Mouse (Mus musculus) midbrain, postnatal 0 days (tissue): ENCODE data around the gene Hoxa6. TPM values are rescaled to one million over a fixed set of nuclear protein-coding genes. Genes with fewer than 3 reads are reported as not detected.

Experiments
- ATAC-seq: fragments of 200-750 bp; cut with Nextera tagmentation; 2 replicates; pipeline ENCODE4 v1.8.0; 2017; ENCODE audit warnings: moderate number of reproducible peaks, mild to moderate bottlenecking, moderate TSS enrichment, moderate library complexity; ENCODE audit not compliant: low FRiP score
- DNase-seq: peaks from one replicate; pipeline ENCODE4 v3.0.0-alpha.2; 2015; ENCODE audit warnings: low spot score
- H3K27ac ChIP-seq: fragments of 300-500 bp; sonication (generic); 2 replicates; pipeline ENCODE4 v1.5.1; 2014; ENCODE audit warnings: low read depth, mild to moderate bottlenecking, low read length, mixed read lengths
- H3K27me3 ChIP-seq: fragments of 300-500 bp; sonication (generic); 2 replicates; pipeline ENCODE4 v1.6.1; 2014; ENCODE audit warnings: low read length, control low read depth, mixed read lengths; ENCODE audit not compliant: insufficient read depth
- H3K36me3 ChIP-seq: fragments of 300-500 bp; sonication (generic); 2 replicates; pipeline ENCODE4 v1.6.1; 2014; ENCODE audit warnings: low read length, control low read depth, mixed read lengths; ENCODE audit not compliant: insufficient read depth
- H3K4me1 ChIP-seq: fragments of 300-500 bp; sonication (generic); 2 replicates; pipeline ENCODE4 v1.6.1; 2014; ENCODE audit warnings: mild to moderate bottlenecking, control low read depth, antibody characterized with exemption, low read length, mixed read lengths; ENCODE audit not compliant: insufficient read depth
- H3K4me2 ChIP-seq: fragments of 300-500 bp; sonication (generic); 2 replicates; pipeline ENCODE4 v1.6.1; 2014; ENCODE audit warnings: low read depth, mild to moderate bottlenecking, low read length, mixed read lengths; ENCODE audit not compliant: poor library complexity, severe bottlenecking
- H3K4me3 ChIP-seq: fragments of 300-500 bp; sonication (generic); 2 replicates; pipeline ENCODE4 v1.5.1; 2014; ENCODE audit warnings: low read depth, mild to moderate bottlenecking, low read length, moderate library complexity
- H3K9ac ChIP-seq: fragments of 300-500 bp; sonication (generic); replicated peaks from 2 replicates; pipeline ENCODE4 v1.6.1; 2014; ENCODE audit warnings: mild to moderate bottlenecking, low read length, moderate library complexity, mixed read lengths; ENCODE audit not compliant: poor library complexity, severe bottlenecking
- H3K9me3 ChIP-seq: fragments of 300-500 bp; sonication (generic); 2 replicates; pipeline ENCODE4 v1.6.1; 2016; ENCODE audit warnings: low read length, control low read depth
- CTCF ChIP-seq: IDR thresholded peaks from 2 replicates; pipeline ENCODE4 v1.5.1; 2016; ENCODE audit warnings: antibody characterized with exemption, mild to moderate bottlenecking
- WGBS: fragments of 180-500 bp; shearing (Covaris S2); extraction: QIAGEN DNeasy Blood & Tissue Kit; methylation state at CpG from one replicate; pipeline ENCODE4 v1.1.7; 2014; 5-methylcytosine and 5-hydroxymethylcytosine counted together
- polyA plus RNA-seq: library from polyadenylated mRNA; unstranded; fragments of >200 nt; fragmentation: Nextera tagmentation; extraction: Ambion mirVana; gene quantifications from 2 replicates; pipeline ENCODE4 v1.2.1, GENCODE M21; 2015
- total RNA-seq: library from RNA; depleted of rRNA; stranded (reverse); fragments of >200 nt; gene quantifications from 2 replicates; pipeline ENCODE4 v1.2.3, GENCODE M21; 2014

Gene Hoxa6
- total and polyA plus RNA-seq, 2 experiments from 2014 or later: not detected

DNA sequence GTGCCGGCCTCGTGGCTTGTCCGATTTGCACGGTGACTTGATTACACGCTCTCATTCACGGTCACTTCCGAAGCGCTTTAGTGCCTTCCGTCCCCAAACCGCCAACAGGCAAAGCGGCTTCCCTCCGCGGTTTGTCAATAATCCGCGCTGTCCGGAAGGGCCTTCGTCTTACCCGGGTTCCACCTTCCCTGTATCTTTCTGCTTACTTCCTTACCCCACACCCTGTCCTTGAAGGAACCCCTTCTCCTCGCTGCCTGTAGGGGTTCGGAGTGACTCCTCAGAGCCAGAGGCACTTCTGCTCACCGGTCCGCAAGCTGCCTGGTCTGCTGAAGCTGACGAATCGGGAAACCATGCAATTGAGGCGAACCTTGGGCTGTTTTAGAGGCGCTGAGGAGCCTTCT lies 37.9 kb upstream of the Hoxa6 start:
- Histone ChIP-seq H3K9ac (no peak overlapping the region), H3K9me3 (no peaks in the 10 kb centered on the region), H3K36me3 (no peaks in the 10 kb centered on the region), H3K4me3 (no peak overlapping the region), H3K27me3 (peaks cover 94% of the 10 kb centered on the region), H3K27ac (no peak overlapping the region), H3K4me2 (no peak overlapping the region), H3K4me1 (no peaks in the 10 kb centered on the region)
- no peak for TF ChIP-seq CTCF
- DNase-seq: no peak
- WGBS: 1% methylated on average over 26 of the region's 26 CpGs
- no peak for ATAC-seq

- TF ChIP-seq CTCF: no peak
- Histone ChIP-seq H3K27ac (no peak within 1 kb of the TSS), H3K4me3 (no peak within 1 kb of the TSS), H3K36me3 (no peaks in the 10 kb centered on the region), H3K9me3 (no peaks in the 10 kb centered on the region), H3K4me2 (no peak within 1 kb of the TSS), H3K27me3 (peaks cover 96% of the 10 kb centered on the region), H3K9ac (no peak within 1 kb of the TSS), H3K4me1 (no peaks in the 10 kb centered on the region)
- no peak for DNase-seq
- WGBS: 2% methylated on average over 20 of the region's 20 CpGs
- ATAC-seq: no peak
Measured at GRCm38 (mm10) chr6:52245757-52246142, 37.2 kb upstream of the Hoxa6 start, which contains the start of gene Hoxa11. TSS of gene Hoxa11 (minus strand) at chr6:52245810.

- no peaks in the 10 kb centered on the region for H3K4me1 ChIP-seq
- H3K4me3 ChIP-seq: no peak overlapping the region
- peaks cover 97% of the 10 kb centered on the region for H3K27me3 ChIP-seq
- no peaks in the 10 kb centered on the region for H3K36me3 ChIP-seq
- ATAC-seq: no peak
- H3K4me2 ChIP-seq: no peak overlapping the region
- no peak overlapping the region for H3K27ac ChIP-seq
- under 1% methylated on average over 66 of the region's 71 CpGs for WGBS
- H3K9ac ChIP-seq: no peak overlapping the region
- H3K9me3 ChIP-seq: no peaks in the 10 kb centered on the region
- no peak for TF ChIP-seq CTCF
- no peak for DNase-seq
Measured at GRCm38 (mm10) chr6:52245040-52245756, 36.7 kb upstream of the Hoxa6 start.

GRCm38 (mm10) chr6:52244471-52245039 lies 36.0 kb upstream of the Hoxa6 start:
- Histone ChIP-seq H3K4me2 (no peak overlapping the region), H3K4me1 (no peaks in the 10 kb centered on the region), H3K4me3 (no peak overlapping the region), H3K36me3 (no peaks in the 10 kb centered on the region), H3K9me3 (no peaks in the 10 kb centered on the region), H3K27me3 (peaks cover 97% of the 10 kb centered on the region), H3K27ac (no peak overlapping the region), H3K9ac (no peak overlapping the region)
- DNase-seq: no peak
- ATAC-seq: no peak
- no peak for TF ChIP-seq CTCF
- WGBS: 2% methylated on average over 23 of the region's 23 CpGs

DNA sequence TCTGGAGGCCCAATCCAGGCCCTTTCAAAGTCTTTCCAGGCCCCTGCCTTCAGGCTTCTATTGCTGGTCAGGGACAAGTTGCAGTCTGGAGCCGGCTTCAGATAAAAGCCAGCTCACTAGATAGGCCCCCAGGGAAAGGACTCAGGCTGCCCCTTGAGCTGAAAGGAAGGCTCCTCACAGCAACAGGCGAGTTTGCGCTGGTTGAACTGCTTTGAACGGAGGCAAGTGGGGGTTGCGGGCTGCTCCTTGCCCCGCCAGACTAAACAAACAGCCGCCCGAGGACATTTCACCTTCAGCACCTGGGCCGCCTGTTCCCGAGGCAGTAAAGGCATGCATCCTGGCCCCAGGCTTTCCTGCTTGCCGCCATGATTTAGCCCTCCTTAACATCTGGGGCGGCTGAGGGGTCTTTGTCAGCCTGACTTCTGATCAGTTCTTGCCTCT lies 35.2 kb upstream of the Hoxa6 start:
- Histone ChIP-seq H3K27ac (no peak overlapping the region), H3K9me3 (no peaks in the 10 kb centered on the region), H3K36me3 (no peaks in the 10 kb centered on the region), H3K4me3 (no peak overlapping the region), H3K4me2 (no peak overlapping the region), H3K9ac (no peak overlapping the region), H3K4me1 (no peaks in the 10 kb centered on the region), H3K27me3 (peaks cover 94% of the 10 kb centered on the region)
- WGBS: 2% methylated on average over 12 of the region's 12 CpGs
- no peak for TF ChIP-seq CTCF
- DNase-seq (no peak), ATAC-seq (no peak)

GRCm38 (mm10) chr6:52242801-52243332 lies 34.3 kb upstream of the Hoxa6 start:
- no peaks in the 10 kb centered on the region for H3K4me1 ChIP-seq
- no peak for ATAC-seq
- H3K4me3 ChIP-seq: no peak overlapping the region
- peaks cover 94% of the 10 kb centered on the region for H3K27me3 ChIP-seq
- TF ChIP-seq CTCF: no peak
- no peak overlapping the region for H3K27ac ChIP-seq
- H3K9me3 ChIP-seq: no peaks in the 10 kb centered on the region
- no peaks in the 10 kb centered on the region for H3K36me3 ChIP-seq
- no peak for DNase-seq
- 5% methylated on average over 4 of the region's 4 CpGs for WGBS
- H3K9ac ChIP-seq: no peak overlapping the region
- no peak overlapping the region for H3K4me2 ChIP-seq
